Mouse (Mus musculus) liver, embryonic 14.5 days (tissue): ENCODE measurements around the gene Cars2. TPM values are rescaled to one million over a fixed set of nuclear protein-coding genes. Genes with fewer than 3 reads are reported as not detected.

Source experiments
- ATAC-seq: fragments of 200-750 bp; cut with Nextera tagmentation; 2 replicates; pipeline ENCODE4 v1.8.0; 2017; ENCODE audit warnings: moderate number of reproducible peaks, mild to moderate bottlenecking, moderate library complexity; ENCODE audit not compliant: insufficient read depth
- DNase-seq, 3 experiments: peaks; one replicate each; pipeline ENCODE4 v3.0.0-alpha.2; 2012 to 2013; ENCODE audit warnings: low read depth in 3 of 3, low spot score in 3 of 3
- H3K27ac ChIP-seq: fragments of 300-500 bp; sonication (generic); 2 replicates; pipeline ENCODE4 v1.5.1; 2014; ENCODE audit warnings: moderate library complexity, mild to moderate bottlenecking, control low read depth, inconsistent platforms
- H3K27me3 ChIP-seq: fragments of 300-500 bp; sonication (generic); 2 replicates; pipeline ENCODE4 v1.6.1; 2014; ENCODE audit warnings: mild to moderate bottlenecking, low read length, moderate library complexity; ENCODE audit not compliant: control insufficient read depth, insufficient read depth
- H3K36me3 ChIP-seq: fragments of 300-500 bp; sonication (generic); replicated peaks from 2 replicates; pipeline ENCODE4 v1.6.1; 2014; ENCODE audit warnings: low read depth; ENCODE audit not compliant: control insufficient read depth, insufficient read depth
- H3K4me1 ChIP-seq, 2 experiments: fragments of 200-500 bp in 1 of 2; fragments of 300-500 bp in 1 of 2; sonication (generic) in 1 of 2; replicated peaks; 2 replicates each; pipeline ENCODE4 v1.6.1; 2012 to 2014; ENCODE audit warnings: antibody characterized with exemption in 1 of 2, inconsistent platforms in 1 of 2, low read length in 1 of 2; ENCODE audit not compliant: control insufficient read depth in 2 of 2, insufficient read depth in 2 of 2
- H3K4me2 ChIP-seq: fragments of 300-500 bp; sonication (generic); 2 replicates; pipeline ENCODE4 v1.6.1; 2014; ENCODE audit warnings: low read depth, mild to moderate bottlenecking, control low read depth, moderate library complexity
- H3K4me3 ChIP-seq, 2 experiments: fragments of 200-500 bp in 1 of 2; fragments of 300-500 bp in 1 of 2; sonication (generic) in 1 of 2; 2 replicates each; pipeline ENCODE4 v1.5.1; 2012 to 2014; ENCODE audit warnings: low read depth in 2 of 2, low read length in 2 of 2, mild to moderate bottlenecking in 2 of 2, control low read depth in 1 of 2, inconsistent platforms in 1 of 2, moderate library complexity in 1 of 2; ENCODE audit not compliant: insufficient read depth in 1 of 2
- H3K9ac ChIP-seq: fragments of 300-500 bp; sonication (generic); replicated peaks from 2 replicates; pipeline ENCODE4 v1.6.1; 2014; ENCODE audit warnings: mild to moderate bottlenecking, control low read depth, moderate library complexity
- H3K9me3 ChIP-seq: fragments of 300-500 bp; sonication (generic); 2 replicates; pipeline ENCODE4 v1.6.1; 2016; ENCODE audit warnings: low read length, mixed read lengths; ENCODE audit not compliant: control insufficient read depth
- CTCF ChIP-seq: IDR thresholded peaks from 2 replicates; pipeline ENCODE4 v1.5.1; 2016; ENCODE audit warnings: antibody characterized with exemption, low read depth, control low read depth
- EP300 ChIP-seq: IDR thresholded peaks from 2 replicates; pipeline ENCODE4 v1.6.1; 2016; ENCODE audit warnings: antibody characterized with exemption, low read depth
- WGBS: fragments of 180-500 bp; shearing (Covaris S2); extraction: QIAGEN DNeasy Blood & Tissue Kit; methylation state at CpG from one replicate; pipeline ENCODE4 v1.1.7; 2014; ENCODE audit not compliant: insufficient replicate concordance; 5-methylcytosine and 5-hydroxymethylcytosine counted together
- polyA plus RNA-seq, 2 experiments: library from polyadenylated mRNA; depleted of rRNA in 1 of 2; stranded (reverse) in 1 of 2; unstranded in 1 of 2; fragments of >200 nt; fragmentation: Nextera tagmentation in 1 of 2; extraction: Ambion mirVana in 1 of 2; gene quantifications; 2 replicates each; pipeline versions ENCODE4 v1.2.1 to v1.2.3; 2012 to 2014

Cars2 gene
- polyA plus RNA-seq, 2 experiments = 15.5 to 18.2 TPM

DNA sequence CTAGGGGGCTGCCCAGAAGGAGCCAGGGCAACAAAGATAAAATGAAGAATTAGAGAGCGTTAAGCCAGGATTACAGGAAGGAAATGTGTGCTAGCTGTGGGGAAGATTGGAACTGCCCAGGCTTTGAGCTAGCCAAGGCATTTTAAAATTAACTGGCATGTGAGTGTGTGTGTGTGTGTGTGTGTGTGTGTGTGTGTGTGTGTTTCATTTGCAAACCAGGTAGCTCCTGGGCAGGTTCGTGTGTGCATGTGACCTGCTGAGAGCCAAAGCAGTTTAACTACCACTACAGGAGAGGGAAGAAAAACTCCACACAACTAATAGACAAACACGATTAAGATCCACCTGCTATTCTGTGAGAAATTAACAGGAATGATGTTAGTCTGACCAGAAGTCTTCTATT is 27.3 kb downstream of the Cars2 start:
- Histone ChIP-seq H3K27ac (no peak overlapping the region), H3K27me3 (no peaks in the 10 kb centered on the region), H3K9me3 (no peaks in the 10 kb centered on the region), H3K4me3 (no peak overlapping the region), H3K4me2 (no peak overlapping the region), H3K36me3 (no peaks in the 10 kb centered on the region; the same call in 1 of the 2 replicates), H3K9ac (no peak overlapping the region), H3K4me1 (no peaks in the 10 kb centered on the region; a peak in 1 of 4 replicates)
- no peak for ATAC-seq
- WGBS = 67% methylated on average over 3 of the region's 3 CpGs
- no peak for DNase-seq
- no peak for TF ChIP-seq EP300
- TF ChIP-seq CTCF = no peak

DNA sequence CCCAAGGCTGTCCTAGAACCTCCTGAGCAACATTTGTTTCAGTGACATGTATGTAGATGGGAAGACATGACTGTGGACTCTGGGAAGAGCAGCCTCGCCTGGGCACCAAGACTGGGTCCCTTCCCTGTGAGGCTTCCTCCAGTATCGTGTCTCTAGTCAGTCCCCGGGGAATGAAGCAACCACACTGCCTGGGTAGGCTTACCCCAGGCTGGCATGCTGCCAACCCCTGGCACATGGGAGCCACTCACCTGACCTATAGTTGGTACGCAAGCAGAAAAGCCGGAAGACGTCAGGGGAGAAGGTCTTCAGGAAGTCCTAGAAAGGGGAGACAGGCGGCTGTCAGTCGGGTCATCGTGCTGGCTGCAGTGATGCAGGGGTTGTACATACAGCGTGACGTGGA is 31.9 kb downstream of the Cars2 start:
- Histone ChIP-seq H3K4me3 (no peak overlapping the region), H3K27ac (no peak overlapping the region), H3K27me3 (no peaks in the 10 kb centered on the region), H3K9ac (no peak overlapping the region), H3K36me3 (peaks cover 4% of the 10 kb centered on the region), H3K4me1 (peaks cover 0 to under 1% of the 10 kb centered on the region in 2 experiments; a peak in 1 of 4 replicates), H3K9me3 (no peaks in the 10 kb centered on the region), H3K4me2 (no peak overlapping the region)
- WGBS = 80% methylated on average over 11 of the region's 11 CpGs
- TF ChIP-seq EP300 (no peak), CTCF (no peak)
- DNase-seq = no peak
- no peak for ATAC-seq

DNA sequence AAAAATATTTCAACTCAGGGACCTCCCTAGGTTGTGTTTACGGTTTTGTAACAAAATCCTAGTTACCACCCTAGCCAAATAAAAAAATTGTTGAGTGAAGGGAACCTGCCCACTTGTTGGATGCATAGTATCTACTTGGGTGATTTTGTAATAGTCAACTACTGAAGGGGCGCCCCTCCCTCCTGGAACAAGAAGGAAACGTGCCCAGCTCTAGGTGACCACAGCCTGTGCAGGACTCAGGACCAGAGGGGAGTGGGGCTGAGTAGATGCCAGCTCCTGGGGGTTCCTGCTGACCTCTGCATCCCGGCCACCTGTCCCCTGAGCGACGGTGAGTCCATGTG is 32.6 kb downstream of the Cars2 start:
- Histone ChIP-seq H3K36me3 (peaks cover 11% of the 10 kb centered on the region), H3K9ac (no peak overlapping the region), H3K27me3 (no peaks in the 10 kb centered on the region), H3K4me2 (no peak overlapping the region), H3K4me3 (no peak overlapping the region), H3K27ac (no peak overlapping the region), H3K4me1 (peaks cover 1 to 7% of the 10 kb centered on the region in 2 experiments; a peak in 2 of 4 replicates), H3K9me3 (no peaks in the 10 kb centered on the region)
- WGBS = 81% methylated on average over 6 of the region's 6 CpGs
- ATAC-seq = no peak
- TF ChIP-seq CTCF = no peak
- no peak for TF ChIP-seq EP300
- DNase-seq = no peak

DNA sequence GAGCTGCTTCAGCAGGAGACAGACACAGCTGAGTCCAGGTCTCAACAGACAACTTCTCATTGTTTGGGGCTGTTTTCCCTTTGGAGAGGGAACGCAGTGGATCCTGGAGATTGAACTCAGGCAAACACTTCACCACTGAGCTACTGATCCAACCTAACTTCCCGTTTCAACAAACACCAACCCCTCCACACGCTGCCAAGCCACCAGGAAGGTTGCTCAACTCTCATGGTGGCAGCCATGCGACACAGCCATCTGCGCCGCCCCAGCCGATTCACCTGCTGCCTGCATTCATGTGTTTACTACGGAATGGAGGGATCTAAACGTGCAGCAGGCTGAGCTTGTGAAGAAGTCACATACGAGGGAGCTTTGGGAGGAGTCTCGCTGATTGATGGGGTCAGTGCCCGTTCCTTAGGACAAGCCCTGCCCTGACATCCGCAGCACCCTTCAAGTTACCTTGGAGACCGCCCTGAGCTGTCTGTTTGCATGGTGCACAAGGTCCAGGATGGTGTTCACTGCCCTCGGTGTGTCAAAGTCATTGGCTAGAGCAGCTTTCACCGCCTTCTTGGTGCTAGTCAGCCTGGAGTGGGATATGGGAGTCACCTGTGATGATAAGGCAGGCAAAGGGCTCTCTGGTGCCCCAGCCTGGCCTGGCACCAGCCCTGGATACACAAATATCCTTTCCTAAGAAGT is 33.1 kb downstream of the Cars2 start:
- no peak for DNase-seq
- Histone ChIP-seq H3K36me3 (peaks cover 11% of the 10 kb centered on the region), H3K27me3 (no peaks in the 10 kb centered on the region), H3K27ac (no peak overlapping the region), H3K4me2 (no peak overlapping the region), H3K4me1 (peaks cover 6 to 10% of the 10 kb centered on the region in 2 experiments; a peak in 3 of 4 replicates), H3K9me3 (no peaks in the 10 kb centered on the region), H3K4me3 (no peak overlapping the region), H3K9ac (no peak overlapping the region)
- TF ChIP-seq EP300 (no peak), CTCF (no peak)
- WGBS = 73% methylated on average over 16 of the region's 16 CpGs
- ATAC-seq = no peak

DNA sequence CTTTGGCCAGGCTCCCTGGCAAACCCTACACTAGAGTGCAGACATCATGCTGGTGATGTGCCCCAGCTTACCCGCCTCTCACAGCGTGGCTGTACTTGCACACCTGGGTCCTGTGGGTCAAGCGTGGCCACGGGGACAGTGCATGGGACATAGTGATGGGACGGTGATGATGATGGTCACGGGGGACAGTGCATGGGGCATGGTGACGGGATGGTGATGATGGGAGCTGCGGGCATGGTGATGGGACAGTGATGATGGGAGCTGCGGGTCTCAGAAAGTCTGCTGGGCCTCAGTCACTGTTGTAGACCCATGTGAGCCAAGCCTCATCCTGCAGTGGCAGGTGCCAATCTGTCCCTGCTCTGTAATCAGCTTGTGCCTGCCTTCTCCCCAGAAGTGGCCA is 34.3 kb downstream of the Cars2 start:
- no peak for ATAC-seq
- Histone ChIP-seq H3K4me2 (no peak overlapping the region), H3K36me3 (peaks cover 15% of the 10 kb centered on the region), H3K4me1 (peaks cover 8 to 18% of the 10 kb centered on the region in 2 experiments; a peak in 3 of 4 replicates), H3K27ac (no peak overlapping the region), H3K27me3 (no peaks in the 10 kb centered on the region), H3K4me3 (no peak overlapping the region), H3K9me3 (no peaks in the 10 kb centered on the region), H3K9ac (no peak overlapping the region)
- TF ChIP-seq CTCF (no peak), EP300 (no peak)
- DNase-seq = no peak
- 87% methylated on average over 9 of the region's 9 CpGs for WGBS
